Mouse (Mus musculus): ENCODE data around the gene Atp1a3.
"Not testable (repeated sequence)": the region's sequence is repeated elsewhere in the genome, so short reads cannot be mapped to it uniquely, and the experiment has no call there.

The Atp1a3 gene

GRCm38 (mm10) chr7:25005421-25006065 is at the start of gene Atp1a3:
Gene Atp1a3 (minus strand): TSS chr7:25005958.
- peak; percentile 82 for DNase-seq

DNA sequence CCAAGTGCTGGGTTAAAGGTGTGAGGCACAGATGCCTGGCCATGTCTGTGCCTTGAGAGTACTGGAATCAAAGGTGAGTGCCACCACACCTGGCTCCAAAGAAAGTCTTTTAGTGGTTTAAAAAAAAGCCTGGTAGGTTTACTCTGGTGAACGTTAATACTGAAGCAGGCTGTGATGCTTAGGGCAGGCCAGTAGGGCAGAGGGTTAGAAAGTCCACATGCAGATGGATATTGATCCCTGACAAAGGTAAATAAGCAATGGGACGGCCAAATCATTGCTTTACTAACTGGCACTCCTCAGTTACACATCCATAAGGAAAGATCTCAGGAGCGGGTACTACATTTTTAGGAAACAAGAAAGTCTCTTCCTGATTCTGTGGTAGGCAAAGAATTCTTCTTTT is 46.8 kb upstream of the Atp1a3 start:
- no peak for DNase-seq

- no peak for DNase-seq
These were observed 43.7 kb upstream of the Atp1a3 start for GRCm38 (mm10) chr7:25049295-25049930.

- DNase-seq, result no peak
These were observed 41.6 kb upstream of the Atp1a3 start for GRCm38 (mm10) chr7:25047363-25047762.

GRCm38 (mm10) chr7:25044599-25044998 is 38.8 kb upstream of the Atp1a3 start:
- DNase-seq, result not testable (repeated sequence)

GRCm38 (mm10) chr7:25041921-25042320 is 36.2 kb upstream of the Atp1a3 start:
- DNase-seq, result no peak

- peak; percentile 89 for DNase-seq
These were observed 30.2 kb upstream of the Atp1a3 start for GRCm38 (mm10) chr7:25035916-25036315.

DNA sequence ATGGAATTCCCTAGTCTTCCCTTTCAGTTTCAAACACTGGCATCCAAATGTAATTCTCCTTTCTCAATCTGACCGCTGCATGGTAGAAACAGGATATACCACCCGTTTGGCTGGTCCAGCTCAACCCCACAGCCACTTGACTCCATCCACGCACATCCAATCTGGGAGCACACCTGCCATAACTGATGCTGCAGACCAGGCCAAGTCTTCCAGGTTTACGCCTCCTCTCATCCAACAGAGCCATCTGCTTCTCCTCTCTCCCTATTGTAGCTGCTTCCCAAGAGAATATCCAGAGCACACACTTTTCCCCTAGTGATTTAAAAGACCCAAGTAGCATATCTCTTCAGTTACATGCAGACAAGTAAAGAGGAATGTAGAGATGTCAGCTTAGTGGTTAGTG is 29.0 kb upstream of the Atp1a3 start:
- DNase-seq, result no peak

DNA sequence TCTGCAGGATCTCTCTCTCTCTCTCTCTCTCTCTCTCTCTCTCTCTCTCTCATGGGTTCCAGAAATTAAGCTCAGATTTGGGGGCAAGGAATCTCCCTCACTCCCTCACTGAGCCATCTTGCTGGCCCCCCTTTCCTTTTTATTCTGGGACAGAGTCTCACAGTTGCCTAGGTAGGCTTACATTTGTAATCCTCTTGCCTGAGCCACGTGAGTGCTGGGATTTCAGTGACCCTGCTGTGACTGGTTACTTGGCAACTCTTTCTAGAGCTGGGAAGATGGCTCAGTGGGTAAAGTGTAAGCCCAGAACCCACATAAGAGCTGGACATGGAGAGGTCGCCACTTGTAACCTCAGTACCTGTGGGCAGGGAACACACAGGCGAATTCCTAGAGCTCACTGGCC is 25.8 kb upstream of the Atp1a3 start:
- DNase-seq, result no peak

DNA sequence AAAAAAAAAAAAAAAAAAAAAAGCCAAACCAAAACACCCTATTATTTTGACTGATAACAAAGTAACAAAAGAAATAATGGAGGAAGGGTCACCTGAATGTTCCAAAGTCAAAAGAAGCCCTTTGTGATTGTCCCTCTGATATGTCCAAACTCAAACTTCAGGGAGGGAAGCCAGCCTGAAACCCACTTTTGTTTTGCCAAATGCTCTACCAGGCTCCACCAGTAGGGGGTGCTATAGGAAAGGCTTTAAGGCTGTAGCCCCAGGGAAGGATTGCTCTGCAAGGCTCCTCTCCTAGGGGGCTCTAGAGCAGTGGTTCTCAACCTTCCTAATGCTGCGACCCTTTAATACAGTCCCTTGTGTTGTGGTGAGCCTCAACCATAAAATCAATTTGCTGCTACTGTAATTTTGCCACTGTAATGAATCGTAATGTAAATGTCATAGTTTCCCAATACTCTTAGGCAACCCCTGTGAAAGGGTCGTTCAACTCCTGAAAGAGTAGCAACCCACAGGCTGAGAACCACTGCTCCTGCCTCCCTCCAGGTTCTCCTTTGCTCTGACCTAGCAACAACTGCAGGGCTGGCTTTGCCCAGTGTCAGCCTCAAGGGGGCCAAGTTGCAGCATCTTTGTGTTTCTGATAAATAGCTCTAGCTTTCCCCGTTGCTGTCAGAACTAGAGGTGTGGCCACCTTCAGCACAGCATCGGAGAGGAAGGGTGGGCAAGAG is 24.4 kb upstream of the Atp1a3 start:
- DNase-seq, result peak; percentile 76

DNA sequence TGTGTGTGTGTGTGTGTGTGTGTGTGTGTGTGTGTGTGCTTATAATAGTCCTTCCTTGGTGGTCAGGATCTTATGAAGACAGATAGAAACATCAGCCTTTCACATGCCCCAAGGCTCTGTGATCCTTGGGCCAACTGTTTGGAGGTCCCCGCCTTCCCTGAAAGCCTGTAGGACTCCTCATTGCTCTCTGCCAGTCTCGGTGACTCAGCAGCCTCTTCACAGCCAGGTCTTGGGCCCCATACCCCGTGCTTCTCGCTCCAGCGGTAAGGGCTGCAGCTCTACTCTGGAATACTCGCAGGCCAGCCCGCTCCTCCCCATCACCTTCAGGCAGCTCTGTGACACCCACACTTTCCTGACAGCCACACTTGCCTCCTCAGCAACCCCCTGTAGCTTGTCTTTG is 20.7 kb upstream of the Atp1a3 start:
- DNase-seq, result no peak

DNA sequence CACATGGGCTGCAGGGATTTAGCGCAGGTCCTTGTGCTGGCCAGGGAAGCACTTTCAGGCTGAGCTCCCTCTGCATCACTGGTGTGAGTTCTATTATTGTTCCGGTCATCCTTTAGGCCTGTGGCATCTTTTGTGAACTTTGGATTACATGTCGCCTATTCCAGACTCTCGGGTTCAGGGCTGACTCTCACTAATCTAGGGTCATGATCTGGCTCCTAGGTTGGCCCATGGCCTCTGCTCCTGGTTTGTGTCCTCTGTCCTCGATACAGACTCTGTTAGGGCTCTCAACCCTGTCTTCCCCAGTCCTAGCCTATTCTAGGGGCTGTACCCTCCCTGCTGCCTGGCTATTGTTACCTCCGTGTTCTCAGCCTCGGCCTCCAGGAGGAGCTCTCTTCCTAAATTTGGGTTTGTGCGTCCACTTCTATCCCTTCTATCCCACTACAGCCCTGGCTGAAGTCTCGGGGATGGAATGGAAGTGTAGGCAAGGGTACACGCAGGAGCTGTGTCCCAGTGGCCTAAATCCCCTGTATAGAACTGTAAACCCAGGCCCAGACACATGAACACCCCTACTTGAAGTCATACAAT is 20.2 kb upstream of the Atp1a3 start:
- no peak for DNase-seq

GRCm38 (mm10) chr7:25011592-25011991 is 5.8 kb upstream of the Atp1a3 start:
- no peak for DNase-seq

DNA sequence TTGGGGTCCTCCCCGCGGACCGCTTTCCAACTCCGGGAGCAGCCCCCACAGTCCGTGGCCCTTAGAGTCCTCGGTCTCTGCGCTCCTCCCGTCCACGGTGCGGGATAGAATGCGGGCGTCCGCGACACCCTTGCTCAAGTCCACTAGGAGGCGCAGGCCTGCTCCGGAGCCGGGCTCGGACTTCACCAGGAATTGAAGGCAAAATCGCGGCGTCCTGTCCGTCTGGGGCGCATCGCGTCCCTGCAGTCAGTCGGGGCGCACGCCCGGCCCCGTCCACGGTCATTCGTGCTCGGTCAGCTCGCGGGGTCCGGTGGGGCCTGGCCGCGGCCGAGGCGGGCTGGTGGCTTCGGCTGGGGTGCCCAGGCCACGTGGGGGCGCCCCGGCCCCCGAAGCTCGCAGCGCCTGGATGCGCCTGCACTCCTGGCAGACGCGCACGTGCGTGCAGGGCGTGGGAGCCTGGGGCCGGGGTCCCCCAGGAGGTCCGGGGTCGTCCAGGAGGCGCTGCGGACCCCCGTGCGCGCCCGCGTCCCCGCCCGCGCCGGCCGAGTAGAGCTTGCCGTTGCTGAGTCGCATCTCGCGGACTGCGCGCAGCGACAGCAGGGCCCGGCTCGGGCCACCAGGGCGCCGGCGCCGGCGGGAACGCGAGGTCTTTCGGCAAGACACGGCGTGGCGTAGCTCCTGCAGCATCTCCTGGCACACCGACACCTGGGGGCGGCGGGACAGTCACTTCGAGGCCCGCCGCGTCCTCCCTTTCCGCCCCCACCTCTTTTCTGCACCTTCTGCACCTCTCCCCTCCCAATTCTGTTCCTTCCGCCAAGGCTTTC is 4.5 kb upstream of the Atp1a3 start:
- DNase-seq, result peak; percentile 86

- peak; percentile 65 for DNase-seq
These were observed 3.4 kb upstream of the Atp1a3 start for GRCm38 (mm10) chr7:25009099-25009700.

DNA sequence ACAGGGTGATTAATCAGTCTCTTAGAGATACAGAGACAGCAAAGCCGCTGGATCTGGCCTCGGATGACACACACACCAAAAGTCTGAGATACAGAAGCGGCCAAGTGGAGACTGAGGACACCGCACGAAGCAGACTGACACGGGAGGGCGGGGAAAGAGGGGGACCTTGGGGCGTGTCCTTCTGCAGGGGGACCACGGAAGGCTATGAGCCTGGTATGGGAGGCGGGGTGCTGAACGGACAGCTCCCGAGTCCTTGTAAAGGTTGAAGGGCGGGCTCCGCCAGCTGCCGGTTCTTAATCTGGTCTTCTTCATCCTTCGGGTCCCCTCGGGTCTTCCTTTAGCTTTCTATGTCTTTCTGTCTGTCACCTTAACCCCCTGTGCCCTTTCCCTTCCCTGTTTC is 2.9 kb upstream of the Atp1a3 start:
- peak; percentile 73 for DNase-seq

DNA sequence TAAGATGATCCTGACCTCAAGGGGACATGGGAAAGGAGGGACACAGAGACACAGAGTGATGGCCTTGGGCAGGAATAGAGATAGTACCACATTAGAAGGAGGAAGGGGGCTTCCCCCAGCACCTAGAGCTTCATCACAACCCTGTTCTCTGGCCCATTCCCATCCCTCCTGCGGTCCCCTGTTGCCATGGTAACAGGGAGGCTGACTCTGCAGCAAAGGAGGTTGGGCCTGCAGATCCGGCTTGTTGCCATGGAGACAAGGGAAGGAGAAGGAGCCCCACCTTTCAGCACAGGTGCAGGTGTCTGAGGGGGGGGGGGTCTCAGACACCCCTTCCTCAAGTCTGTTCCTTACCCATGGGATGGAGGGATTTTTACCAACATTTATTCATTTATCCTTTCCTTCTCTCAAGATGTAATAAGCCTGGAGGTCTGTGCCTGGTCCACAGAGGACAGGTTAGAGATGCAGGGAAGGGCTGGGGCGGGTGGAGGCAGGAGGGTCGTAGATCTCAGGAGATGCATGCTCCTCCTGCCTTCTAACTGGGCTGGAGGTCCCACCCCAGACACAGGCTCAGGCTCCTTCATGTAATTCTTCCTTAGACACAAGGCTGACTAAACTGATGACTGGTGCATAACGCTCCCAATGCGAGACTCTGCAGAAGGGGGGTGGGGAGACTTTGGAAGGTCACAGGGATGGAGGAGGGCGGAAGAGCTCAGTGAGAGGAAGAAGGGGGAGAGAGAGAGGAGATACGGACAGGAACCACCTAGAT is 2.0 kb upstream of the Atp1a3 start:
- DNase-seq, result peak; percentile 69

DNA sequence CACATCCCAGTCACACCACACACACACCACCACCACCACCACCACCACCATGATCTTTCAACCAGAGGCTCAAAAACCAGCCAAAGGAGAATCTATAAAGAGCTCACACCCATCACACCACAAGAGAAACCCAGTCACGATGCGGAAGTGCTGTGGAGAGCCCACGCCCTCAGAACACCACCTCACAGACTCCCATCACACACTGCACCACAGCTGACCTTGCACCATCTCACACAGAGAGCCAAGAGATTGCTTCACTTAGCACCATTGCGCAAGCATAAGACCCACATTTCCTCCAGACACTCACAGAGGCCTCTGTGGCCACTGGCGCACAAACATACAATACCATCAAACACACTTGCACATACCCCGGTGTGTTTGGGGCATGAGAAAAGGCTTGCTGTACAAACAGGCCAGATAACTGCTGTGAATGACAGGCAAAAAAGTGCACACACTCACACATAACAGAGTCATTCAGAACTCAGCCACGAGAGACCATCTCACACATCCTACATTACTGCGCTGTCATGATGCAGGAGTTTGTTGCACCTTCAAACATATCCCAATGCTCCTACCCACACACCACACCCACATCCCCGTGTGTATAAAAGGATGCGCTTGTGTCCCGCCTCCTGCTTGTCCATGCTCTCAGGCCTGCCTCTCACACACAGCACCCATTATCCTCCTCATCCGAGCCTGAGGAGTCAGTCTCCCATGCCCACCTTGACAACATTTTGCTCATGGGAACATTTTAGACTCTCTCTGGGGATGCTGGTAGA is 1.0 kb upstream of the Atp1a3 start:
- no peak for DNase-seq

DNA sequence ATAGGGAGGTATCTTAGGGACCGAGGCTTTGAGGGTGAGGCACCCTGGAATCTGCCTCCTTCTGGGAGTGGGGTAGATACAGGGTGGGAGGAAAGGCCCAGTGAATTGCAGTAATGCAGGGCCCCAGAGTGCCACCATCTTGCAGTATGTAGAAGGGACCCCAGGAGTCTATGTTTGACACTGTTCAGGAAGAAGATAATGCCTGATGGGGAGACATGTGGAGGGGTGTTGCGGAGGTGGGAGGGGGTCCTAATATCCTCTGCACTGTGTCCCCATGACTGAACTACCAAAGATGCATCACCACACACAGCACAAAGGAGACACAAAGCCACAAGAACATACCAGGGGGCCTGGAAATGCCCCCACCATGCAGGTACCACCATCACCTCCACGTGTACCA is 413 bp upstream of the Atp1a3 start:
- DNase-seq, result peak; percentile 49

- no peak for DNase-seq
These were observed 952 bp downstream of the Atp1a3 start for GRCm38 (mm10) chr7:25004806-25005205.

Data from cerebellum, adult 8-10 months (tissue).